Mouse (Mus musculus) Patski (cell line): ENCODE data around the gene Map4. TPM values are rescaled to one million over a fixed set of nuclear protein-coding genes. Genes with fewer than 3 reads are reported as not detected.

ENCODE experiments used
- ATAC-seq: fragments of 100-300 bp; one replicate; pipeline ENCODE4 v1.8.0; 2021
- CTCF ChIA-PET: fragments of 350-600 bp; sonication (Branson Sonifier 250); formaldehyde crosslinking; loops from one replicate; lab custom pipeline; 2022; ENCODE audit warnings: inconsistent platforms; lab: Charles Lee
- POLR2A ChIA-PET: fragments of 350-600 bp; sonication (Branson Sonifier 250); formaldehyde crosslinking; loops from one replicate; lab custom pipeline; 2022; ENCODE audit warnings: antibody characterized with exemption, inconsistent platforms; lab: Charles Lee
- DNase-seq: peaks from one replicate; pipeline ENCODE4 v3.0.0-alpha.2; 2011; ENCODE audit warnings: low read depth, low spot score
- H3K27me3 ChIP-seq: fragments of 371-371 bp; one replicate; pipeline ENCODE4 v1.5.1; 2021
- CTCF ChIP-seq: fragments of 100-300 bp; IDR thresholded peaks from one replicate; pipeline ENCODE4 v1.5.1; 2021
- in situ Hi-C: fragments of 300-500 bp; cut with MboI; formaldehyde crosslinking; loops from 3 replicates; pipeline ENCODE4 v1.11.1; 2018; ENCODE audit warnings: low pct_unique_long_range_greater_than_20kb, mixed read lengths
- polyA plus RNA-seq: library from polyadenylated mRNA; unstranded; gene quantifications from one replicate; pipeline ENCODE4 v1.2.3, GENCODE M21; 2021

Map4 gene
- polyA plus RNA-seq, 1 experiment from 2014 or later: 143 TPM

GRCm38 (mm10) chr9:109914269-109914926, 16.9 kb upstream of the Map4 start:
- TF ChIP-seq CTCF: peak; percentile 16
- ChIA-PET CTCF (interaction anchor here (1.6 to 1.7 kb wide), 2 partner anchors 8 to 22 kb away, joined by 4 to 5 read pairs; no protein-coding TSS in a partner anchor), POLR2A (no interaction called here)
- in situ Hi-C loops: no loop called here
- no peak for ATAC-seq
- no peaks in the 10 kb centered on the region for H3K27me3 ChIP-seq
- DNase-seq: no peak

DNA sequence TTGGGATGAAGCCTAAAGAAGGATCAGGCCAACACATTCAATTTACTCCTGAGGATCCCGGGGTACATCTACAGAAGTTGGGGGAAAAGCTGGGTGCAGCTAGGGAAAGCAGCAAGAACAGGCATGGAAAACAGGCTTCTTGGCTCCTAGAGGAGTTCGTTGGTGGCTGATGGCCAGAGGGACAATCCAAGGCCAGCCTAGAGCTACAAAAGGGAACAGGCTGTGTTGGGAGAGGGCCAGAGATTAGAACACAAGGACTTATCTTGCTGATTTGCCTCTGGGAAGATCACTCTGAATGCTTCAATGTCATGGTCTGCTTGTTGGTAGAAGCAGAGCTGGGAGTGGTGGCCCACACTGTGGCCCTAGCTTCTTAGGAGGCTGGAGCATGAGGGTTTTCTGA, 13.3 kb upstream of the Map4 start:
- TF ChIP-seq CTCF: no peak
- DNase-seq (no peak), ATAC-seq (no peak)
- POLR2A ChIA-PET: no interaction called here
- in situ Hi-C loops: no loop called here
- no peaks in the 10 kb centered on the region for H3K27me3 ChIP-seq
- CTCF ChIA-PET: interaction anchor here (0.6 to 1.4 kb wide), 2 partner anchors 18 to 26 kb away, joined by 5 read pairs; no protein-coding TSS in a partner anchor

GRCm38 (mm10) chr9:109929131-109929530, 2.1 kb upstream of the Map4 start:
- CTCF ChIA-PET: no interaction called here
- ATAC-seq: no peak
- no peaks in the 10 kb centered on the region for H3K27me3 ChIP-seq
- DNase-seq: no peak
- TF ChIP-seq CTCF: no peak
- in situ Hi-C loops: no loop called here
- POLR2A ChIA-PET: no interaction called here

GRCm38 (mm10) chr9:109930063-109930462, 1.2 kb upstream of the Map4 start:
- DNase-seq (no peak), ATAC-seq (no peak)
- no peak for TF ChIP-seq CTCF
- in situ Hi-C loops: no loop called here
- no peaks in the 10 kb centered on the region for H3K27me3 ChIP-seq
- CTCF ChIA-PET: no interaction called here
- POLR2A ChIA-PET: no interaction called here

DNA sequence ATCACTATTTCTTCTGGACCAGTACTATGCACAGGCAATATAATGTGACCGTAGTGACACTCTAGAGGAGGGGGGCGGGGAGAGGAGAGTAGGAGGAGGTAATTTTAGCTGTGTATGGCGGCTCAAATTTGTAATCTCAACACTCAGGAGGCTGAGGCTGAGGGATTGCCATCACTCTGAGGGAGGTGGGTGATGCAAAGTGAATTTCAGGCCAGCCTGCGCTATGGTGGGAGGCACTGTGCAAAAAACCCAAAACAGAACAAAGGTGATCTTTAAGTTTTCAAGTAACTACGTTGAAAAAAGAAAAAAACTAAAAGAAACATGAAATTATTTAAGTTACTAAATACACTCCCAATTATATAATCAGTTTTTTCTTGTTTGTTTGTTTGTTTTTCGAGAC, 508 bp upstream of the Map4 start:
- in situ Hi-C loops: no loop called here
- POLR2A ChIA-PET: no interaction called here
- no peak for TF ChIP-seq CTCF
- no peaks in the 10 kb centered on the region for H3K27me3 ChIP-seq
- DNase-seq (no peak), ATAC-seq (no peak)
- CTCF ChIA-PET: no interaction called here

GRCm38 (mm10) chr9:109932361-109932755, 1.1 kb downstream of the Map4 start:
- no peak for ATAC-seq
- ChIA-PET POLR2A (no interaction called here), CTCF (no interaction called here)
- DNase-seq: no peak
- no peaks in the 10 kb centered on the region for H3K27me3 ChIP-seq
- TF ChIP-seq CTCF: no peak
- in situ Hi-C loops: no loop called here

DNA sequence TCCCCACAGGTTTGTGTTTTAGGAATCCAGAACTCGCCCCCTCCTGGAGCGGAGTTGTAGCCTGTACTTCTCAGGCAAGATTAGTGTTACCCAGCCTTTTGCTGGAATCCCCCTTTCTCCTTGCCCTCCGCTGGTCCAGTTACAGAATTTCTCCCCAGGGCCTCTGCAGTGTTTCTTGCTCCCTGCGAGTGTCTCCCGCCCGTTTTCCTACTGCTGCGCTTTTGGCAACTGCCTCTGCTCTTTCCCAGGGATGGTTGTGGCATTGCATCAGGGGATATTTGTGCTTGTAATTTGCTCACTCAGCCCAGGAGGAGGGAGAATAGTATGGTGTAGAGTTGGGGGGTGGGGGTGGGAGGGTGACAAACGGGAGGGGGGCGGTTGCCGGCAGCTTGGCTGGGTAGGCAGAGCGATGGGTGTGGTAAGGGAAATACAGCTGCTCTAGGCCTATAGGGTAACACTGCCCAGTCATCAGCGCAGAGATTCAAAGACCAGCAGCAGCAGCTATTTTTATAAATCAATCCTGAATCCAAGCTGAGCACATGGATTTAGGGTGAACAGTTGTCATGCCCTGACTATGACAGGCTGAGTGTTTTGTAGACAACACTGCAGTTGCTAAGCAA, 1.6 kb downstream of the Map4 start:
- ChIA-PET POLR2A (interaction anchor here (0.6 kb wide), 1 partner anchor 340 kb away, joined by 4 read pairs; no protein-coding TSS in a partner anchor), CTCF (interaction anchor here (1.2 kb wide), 2 partner anchors 33 to 37 kb away, joined by 3 to 4 read pairs; no protein-coding TSS in a partner anchor)
- in situ Hi-C loops: no loop called here
- H3K27me3 ChIP-seq: no peaks in the 10 kb centered on the region
- no peak for TF ChIP-seq CTCF
- DNase-seq (peak; percentile 47), ATAC-seq (peak; percentile 4)

GRCm38 (mm10) chr9:109939401-109939800, 8.1 kb downstream of the Map4 start:
- ChIA-PET CTCF (interaction anchor here (0.9 to 2.4 kb wide), 4 partner anchors 19 to 47 kb away, joined by 3 to 10 read pairs (median 6); no protein-coding TSS in a partner anchor), POLR2A (interaction anchor here (0.7 kb wide), 1 partner anchor 34 kb away, joined by 3 read pairs; no protein-coding TSS in a partner anchor)
- DNase-seq (no peak), ATAC-seq (no peak)
- peak; percentile 44 for TF ChIP-seq CTCF
- H3K27me3 ChIP-seq: no peaks in the 10 kb centered on the region
- in situ Hi-C loops: loop anchor here (5.0 kb wide), 1 partner anchor 42 kb away; no protein-coding TSS in a partner anchor

- DNase-seq (no peak), ATAC-seq (no peak)
- no peaks in the 10 kb centered on the region for H3K27me3 ChIP-seq
- TF ChIP-seq CTCF: no peak
- ChIA-PET CTCF (no interaction called here), POLR2A (no interaction called here)
- in situ Hi-C loops: no loop called here
Measured at GRCm38 (mm10) chr9:109942796-109943195, 11.5 kb downstream of the Map4 start.

DNA sequence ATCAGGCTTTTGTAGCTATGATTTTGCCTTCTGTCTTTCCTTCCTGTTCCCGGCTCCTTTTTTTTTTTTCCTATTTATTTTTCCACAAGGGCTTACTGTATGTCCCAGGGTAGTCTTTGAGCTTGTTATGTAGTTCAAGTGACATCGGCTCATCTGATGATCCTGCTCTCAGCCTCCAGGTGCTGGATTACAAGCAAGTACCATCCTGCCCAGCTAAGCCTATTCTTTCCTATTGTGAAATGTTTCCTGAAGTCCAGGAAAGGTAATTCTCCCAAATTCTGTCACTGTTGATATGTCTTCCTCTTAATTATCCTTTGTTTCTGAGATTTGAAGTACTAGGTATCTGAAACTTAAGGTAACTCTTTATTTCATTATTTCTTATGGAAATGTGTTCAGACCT, 13.5 kb downstream of the Map4 start:
- DNase-seq: no peak
- TF ChIP-seq CTCF: no peak
- in situ Hi-C loops: no loop called here
- ChIA-PET CTCF (no interaction called here), POLR2A (no interaction called here)
- no peaks in the 10 kb centered on the region for H3K27me3 ChIP-seq
- no peak for ATAC-seq

DNA sequence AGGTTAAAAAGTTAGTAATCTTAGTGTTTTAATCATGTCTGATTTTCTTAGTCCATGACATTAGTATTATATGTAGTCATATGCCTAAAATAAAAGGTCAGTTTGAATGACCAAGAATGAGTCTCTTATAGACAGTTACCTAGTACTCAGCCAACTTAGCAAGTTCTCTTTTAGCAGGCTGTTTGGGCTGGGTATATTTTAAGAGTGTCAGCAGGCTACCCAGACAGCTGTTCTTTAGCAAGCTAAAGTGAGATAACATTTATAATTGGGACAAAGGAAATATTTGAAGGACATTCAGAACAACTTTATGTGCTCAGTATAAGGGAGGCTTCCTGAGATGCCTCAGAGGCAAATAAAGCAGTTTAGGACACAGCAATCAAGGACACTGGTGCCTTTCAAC, 17.3 kb downstream of the Map4 start:
- no peaks in the 10 kb centered on the region for H3K27me3 ChIP-seq
- DNase-seq (no peak), ATAC-seq (no peak)
- CTCF ChIA-PET: no interaction called here
- no peak for TF ChIP-seq CTCF
- POLR2A ChIA-PET: interaction anchor here (0.7 kb wide), 1 partner anchor 15 kb away, joined by 3 read pairs; no protein-coding TSS in a partner anchor
- in situ Hi-C loops: no loop called here
